Comparison of ENCODE assay signal across 8 mouse cellular contexts in the genomic region with DNA sequence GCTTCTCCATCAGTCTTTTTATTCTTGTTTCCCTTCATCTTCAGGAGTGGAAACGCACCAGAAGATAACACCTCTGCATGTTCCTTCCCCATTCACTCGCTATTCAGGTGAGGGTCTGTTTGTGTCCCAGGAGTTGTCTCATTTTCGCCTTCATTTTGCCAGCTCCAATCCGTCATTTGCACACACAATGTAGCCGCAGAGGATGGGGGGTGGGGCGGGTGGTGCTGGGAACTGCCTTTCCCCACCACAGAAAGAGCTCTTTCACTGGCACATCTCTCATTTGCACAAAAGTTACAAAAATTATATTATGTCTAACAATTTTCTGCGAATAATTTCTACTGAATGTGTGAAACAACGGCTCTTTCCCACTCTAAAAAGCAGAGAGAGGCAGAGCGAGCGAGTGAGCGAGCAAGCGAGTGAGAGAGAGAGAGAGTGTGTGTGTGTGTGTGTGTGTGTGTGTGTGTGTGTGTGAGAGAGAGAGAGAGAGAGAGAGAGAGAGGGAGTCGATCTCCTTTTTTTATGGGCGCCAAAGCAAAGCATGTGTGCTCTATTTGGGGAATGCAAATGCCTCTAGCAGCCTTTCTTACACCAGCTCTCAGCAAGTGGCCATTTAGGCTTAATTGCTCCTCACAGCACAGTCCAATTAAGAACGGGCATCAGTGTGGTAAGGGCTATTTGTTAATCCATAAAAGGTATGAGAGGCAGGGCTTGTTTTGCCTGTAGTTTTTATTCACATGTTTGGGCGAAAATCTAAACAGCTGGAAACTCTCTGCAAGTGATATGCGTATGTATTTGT.
A peak's percentile ranks its signal among the peaks of the same experiment; 100 is the strongest.
DNase-seq lines count a peak whose midpoint lies in the region; ATAC-seq lines count a peak whose summit lies in the region.

No protein-coding gene starts in this region.

- intact Hi-C loops in heart, postnatal 14 days (cut with DNase I), result no loop called here

- H3K27me3 ChIP-seq in heart, embryonic 14.5 days (ENCODE audit: control insufficient read depth, insufficient read depth, low read length), result no peaks in the 10 kb centered on the region
- peaks cover 4% of the 10 kb centered on the region; the same call in 1 of the 2 replicates for H3K27me3 ChIP-seq in forebrain, embryonic 13.5 days
- peaks cover 27% of the 10 kb centered on the region for H3K27me3 ChIP-seq in midbrain, embryonic 10.5 days (ENCODE audit: low read depth, poor library complexity, severe bottlenecking)

- no peaks in the 10 kb centered on the region for H3K9me3 ChIP-seq in heart, embryonic 14.5 days (ENCODE audit: control insufficient read depth, low read length)
- no peaks in the 10 kb centered on the region for H3K9me3 ChIP-seq in forebrain, embryonic 13.5 days (replicated peaks)
- H3K9me3 ChIP-seq in midbrain, embryonic 10.5 days (replicated peaks), result no peaks in the 10 kb centered on the region

- H3K36me3 ChIP-seq in heart, embryonic 14.5 days (ENCODE audit: control insufficient read depth, insufficient read depth, low read length), result no peaks in the 10 kb centered on the region
- H3K36me3 ChIP-seq in forebrain, embryonic 13.5 days (ENCODE audit: poor library complexity, severe bottlenecking), result no peaks in the 10 kb centered on the region
- H3K36me3 ChIP-seq in midbrain, embryonic 10.5 days, result no peaks in the 10 kb centered on the region

- peak overlapping the region; percentile 6 to 18 for H3K4me3 ChIP-seq in heart, embryonic 14.5 days (ENCODE audit: control insufficient read depth in 1 of 2, insufficient read depth in 1 of 2, low read depth in 1 of 2, low read length in 2 of 2)
- H3K4me3 ChIP-seq in forebrain, embryonic 13.5 days, result peak overlapping the region; percentile 30
- peak overlapping the region; percentile 36 for H3K4me3 ChIP-seq in midbrain, embryonic 10.5 days

- whole genome bisulfite sequencing in heart, embryonic 14.5 days, result 34% methylated on average over 17 of the region's 17 CpGs
- 6% methylated on average over 17 of the region's 17 CpGs for WGBS in forebrain, embryonic 13.5 days
- WGBS in midbrain, embryonic 10.5 days, result 27% methylated on average over 17 of the region's 17 CpGs

- ATAC-seq in heart, embryonic 14.5 days (ENCODE audit: insufficient number of reproducible peaks, insufficient read depth, low FRiP score, low read depth), result no peak
- peak; percentile 96 for ATAC-seq in forebrain, embryonic 13.5 days

- no peaks in the 10 kb centered on the region for H3K4me1 ChIP-seq in heart, embryonic 14.5 days (ENCODE audit: control insufficient read depth in 2 of 2, insufficient read depth in 2 of 2, low read length in 2 of 2)
- peaks cover 31% of the 10 kb centered on the region for H3K4me1 ChIP-seq in forebrain, embryonic 13.5 days
- peaks cover 24% of the 10 kb centered on the region for H3K4me1 ChIP-seq in midbrain, embryonic 10.5 days

- H3K9ac ChIP-seq in heart, embryonic 14.5 days (ENCODE audit: low read length), result no peak overlapping the region
- H3K9ac ChIP-seq in forebrain, embryonic 13.5 days, result peak overlapping the region; percentile 54

- peak overlapping the region; percentile 56 for H3K4me2 ChIP-seq in heart, embryonic 14.5 days (ENCODE audit: low read length)
- peak overlapping the region; percentile 59 for H3K4me2 ChIP-seq in forebrain, embryonic 13.5 days

- H3K27ac ChIP-seq in heart, embryonic 14.5 days (replicated peaks in 1 of 2; ENCODE audit: control insufficient read depth in 1 of 2, insufficient read depth in 1 of 2, low read depth in 2 of 2, low read length in 2 of 2), result no peak overlapping the region
- peak overlapping the region; percentile 69 for H3K27ac ChIP-seq in forebrain, embryonic 13.5 days
- H3K27ac ChIP-seq in midbrain, embryonic 10.5 days (replicated peaks), result no peak overlapping the region; the same call in 1 of the 2 replicates

- DNase-seq in heart, postnatal 14 days, result no peak
- peak; percentile 52 for DNase-seq in brain, adult 2 months (ENCODE audit: low read depth, low spot score)
- no peak for DNase-seq in midbrain, embryonic 10.5 days (ENCODE audit: low spot score)
- DNase-seq in spleen, postnatal 36 days (ENCODE audit: low spot score in 2 of 2), result no peak
- no peak for DNase-seq in kidney, adult 11 months
- DNase-seq in spleen, postnatal 10 days (ENCODE audit: low spot score in 2 of 2), result no peak
